Comparison of ENCODE assay signal across 21 mouse cellular contexts in genomic region chr4:102582165-102582749, GRCm38 (mm10).
"Had no signal": no experiment of that assay in that cellular context is flagged by ENCODE, and none has a peak within 500 bp of the region (broad histone marks: within the 10 kb centered on the region; RNA-seq: fewer than 3 reads in every experiment).

No protein-coding gene starts in this region.

- H3K9ac ChIP-seq: limb, embryonic 13.5 days; liver, embryonic 12.5 days; liver, embryonic 15.5 days; midbrain, embryonic 12.5 days; neural tube, embryonic 13.5 days; stomach, embryonic 15.5 days had no signal

- H3K27me3 ChIP-seq: limb, embryonic 13.5 days; liver, embryonic 12.5 days; liver, embryonic 15.5 days; midbrain, embryonic 12.5 days; neural tube, embryonic 13.5 days; stomach, embryonic 15.5 days had no signal

- H3K4me2 ChIP-seq: limb, embryonic 13.5 days; liver, embryonic 12.5 days; liver, embryonic 15.5 days; midbrain, embryonic 12.5 days; neural tube, embryonic 13.5 days; stomach, embryonic 15.5 days had no signal

- H3K27ac ChIP-seq: kidney, postnatal 0 days; left cerebral cortex, adult 2 months; limb, embryonic 13.5 days; liver, embryonic 12.5 days; liver, embryonic 15.5 days; midbrain, embryonic 12.5 days; neural tube, embryonic 13.5 days; stomach, embryonic 15.5 days had no signal

- H3K9me3 ChIP-seq: limb, embryonic 13.5 days; liver, embryonic 12.5 days; liver, embryonic 15.5 days; midbrain, embryonic 12.5 days; neural tube, embryonic 13.5 days; stomach, embryonic 15.5 days had no signal

- H3K4me3 ChIP-seq: layer of hippocampus, adult 2 months; left cerebral cortex, adult 2 months; limb, embryonic 13.5 days; liver, embryonic 12.5 days; liver, embryonic 15.5 days; midbrain, embryonic 12.5 days; myocyte; neural tube, embryonic 13.5 days; stomach, embryonic 15.5 days had no signal

- H3K36me3 ChIP-seq: limb, embryonic 13.5 days; liver, embryonic 12.5 days; liver, embryonic 15.5 days; midbrain, embryonic 12.5 days; neural tube, embryonic 13.5 days; stomach, embryonic 15.5 days had no signal

- H3K4me1 ChIP-seq: stomach, embryonic 15.5 days had no signal

- DNase-seq: kidney, adult 2 months; kidney, postnatal 25 days; layer of hippocampus, adult 9-11 months; liver; lung, adult 18-20 months; lung, postnatal 4 days; retina, postnatal 1 day; right cerebral cortex, postnatal 25 days; spleen, adult 18-20 months; thymus, postnatal 25 days had no signal

- ATAC-seq: liver, embryonic 12.5 days; midbrain, embryonic 16.5 days had no signal
